Mouse (Mus musculus) B cell, adult 62 days (primary cell): ENCODE results near the gene Wfdc12. TPM values are rescaled to one million over a fixed set of nuclear protein-coding genes. Genes with fewer than 3 reads are reported as not detected.

Experiments used
- total RNA-seq: library from RNA; stranded (reverse); gene quantifications from 4 replicates; pipeline ENCODE4 v1.2.4, GENCODE M21; 2023

The Wfdc12 gene
- not detected in 4 replicates for total RNA-seq

GRCm38 (mm10) chr2:164190576-164190975 lies at the start of gene Wfdc12:
Gene Wfdc12 (minus strand): TSS chr2:164190608.

GRCm38 (mm10) chr2:164238366-164238765 lies 48.0 kb upstream of the Wfdc12 start, which contains the start of gene Svs2:
Gene Svs2 (minus strand): TSS chr2:164238466.

DNA sequence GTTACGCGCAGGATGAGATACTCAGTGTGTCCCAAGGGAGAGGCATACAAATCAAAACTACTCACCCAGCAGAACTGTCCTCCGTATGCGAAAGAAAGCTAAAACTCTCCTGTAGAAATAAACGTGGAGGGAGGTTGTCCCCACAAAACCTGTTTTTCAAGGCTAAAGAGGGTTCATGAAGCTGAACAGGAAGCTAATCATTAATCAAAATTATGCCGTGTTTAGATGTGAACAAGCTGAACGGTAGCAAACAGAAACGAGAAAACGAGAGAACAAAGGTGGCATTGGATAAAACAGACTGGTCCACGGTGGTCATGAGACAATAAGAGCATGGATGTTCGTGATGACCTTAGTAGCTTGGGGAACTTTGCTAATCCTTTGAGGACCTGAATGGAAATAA lies 31.1 kb upstream of the Wfdc12 start, which contains the start of gene Wfdc15b:
TSS of gene Wfdc15b (minus strand) at position 139 of the 400 bp plus-strand sequence.

GRCm38 (mm10) chr2:164199626-164200327 lies 9.4 kb upstream of the Wfdc12 start, which contains the start of gene Wfdc15a:
Gene Wfdc15a (minus strand): TSS chr2:164200130.

DNA sequence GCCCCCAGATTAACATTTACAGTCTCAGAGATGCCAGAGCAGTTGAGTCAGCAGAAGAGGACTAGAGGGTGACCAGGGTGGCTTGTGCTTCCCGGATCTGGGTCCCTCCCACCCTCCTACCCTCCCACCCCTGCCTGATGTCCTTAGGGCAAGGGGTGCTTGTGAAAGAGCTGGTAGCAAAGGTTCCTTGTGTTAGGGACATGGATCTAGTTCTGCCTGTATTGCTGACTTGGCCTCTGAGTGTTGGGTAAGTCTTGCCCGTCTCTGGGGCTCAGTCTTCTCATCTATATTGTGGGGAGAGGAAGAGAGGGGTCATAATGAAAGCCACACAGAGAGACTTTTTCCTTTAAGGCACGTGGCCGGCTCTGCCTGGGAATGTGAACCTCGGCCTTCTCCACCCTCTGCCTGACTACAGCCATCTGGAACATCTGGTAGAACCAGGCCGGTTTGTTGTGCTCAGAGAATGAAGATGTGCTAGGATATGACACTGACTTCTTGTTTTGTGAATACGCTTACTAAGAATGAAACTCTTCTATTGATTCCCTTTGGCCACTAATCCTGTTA lies 7.6 kb downstream of the Wfdc12 start, which contains the start of gene Wfdc5:
TSS of gene Wfdc5 (minus strand) at position 51 of the 564 bp plus-strand sequence.

DNA sequence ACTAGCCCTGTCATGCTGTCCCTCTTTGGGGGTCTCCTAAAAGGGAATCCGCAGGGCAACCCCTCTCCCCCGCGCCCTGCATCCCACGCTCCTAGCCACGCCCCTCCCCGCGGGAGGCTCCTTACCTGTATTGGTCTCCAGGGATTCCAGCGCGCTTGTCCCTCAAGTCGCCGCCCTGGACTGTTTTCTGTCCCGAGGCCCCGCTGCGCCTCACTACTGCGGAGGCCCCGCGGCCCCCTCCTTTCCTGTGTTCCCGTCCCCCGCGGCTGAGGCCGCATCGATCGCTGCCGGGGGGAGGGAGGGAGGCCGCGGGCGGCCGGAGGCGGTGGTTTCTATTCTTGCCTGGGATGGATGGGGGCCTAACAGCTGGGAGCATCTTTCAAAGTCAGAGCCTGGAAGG lies 19.5 kb downstream of the Wfdc12 start, which contains the start of gene Kcns1:
TSS of gene Kcns1 (minus strand) at position 212 of the 400 bp plus-strand sequence.

Other genes starting within 250 kb of the Wfdc12 start
- gene Ywhab, start 195.6 kb downstream of the Wfdc12 start, total RNA-seq, result 90.8 to 97.9 TPM (median 94.7 TPM) in 4 replicates
- 2.1 to 5.3 TPM (median 4.1 TPM) in 4 replicates for gene Pabpc1l, start 165.2 kb downstream of the Wfdc12 start, total RNA-seq
- 229 to 235 TPM (median 230 TPM) in 4 replicates for gene Stk4, start 120.3 kb downstream of the Wfdc12 start, total RNA-seq
- 69.8 to 74.2 TPM (median 71.3 TPM) in 4 replicates for gene Tomm34, start 119.4 kb downstream of the Wfdc12 start, total RNA-seq
- gene Kcns1, start 19.5 kb downstream of the Wfdc12 start, total RNA-seq, result not detected in 4 replicates
- not detected in 4 replicates for gene Wfdc5, start 7.9 kb downstream of the Wfdc12 start, total RNA-seq
- not detected in 4 replicates for gene Wfdc15a, start 9.5 kb upstream of the Wfdc12 start, total RNA-seq
- not detected in 4 replicates for gene Wfdc15b, start 31.1 kb upstream of the Wfdc12 start, total RNA-seq
- gene Svs2, start 47.9 kb upstream of the Wfdc12 start, total RNA-seq, result not detected in 4 replicates
- gene Svs3b, start 66.0 kb upstream of the Wfdc12 start, total RNA-seq, result not detected in 4 replicates
- gene Svs4, start 87.9 kb upstream of the Wfdc12 start, total RNA-seq, result not detected in 4 replicates
- not detected in 4 replicates for gene Svs3a, start 98.7 kb upstream of the Wfdc12 start, total RNA-seq
- gene Svs6, start 126.1 kb upstream of the Wfdc12 start, total RNA-seq, result not detected in 4 replicates
- not detected in 4 replicates for gene Svs5, start 142.1 kb upstream of the Wfdc12 start, total RNA-seq
- gene Slpi, start 198.5 kb upstream of the Wfdc12 start, total RNA-seq, result 4.5 to 7.4 TPM (median 7.1 TPM) in 4 replicates
- 0.54 to 0.64 TPM (median 0.60 TPM) in 3 of 4 replicates, not detected in the other for gene Rbpjl, start 212.5 kb upstream of the Wfdc12 start, total RNA-seq
- gene Matn4, start 214.6 kb upstream of the Wfdc12 start, total RNA-seq, result 0.18 to 0.46 TPM (median 0.39 TPM) in 4 replicates